Mouse (Mus musculus) gastrocnemius, postnatal 10 days (tissue): Measurements from ENCODE around the gene Pcgf1. TPM values are rescaled to one million over a fixed set of nuclear protein-coding genes. Genes with fewer than 3 reads are reported as not detected.
A peak's percentile ranks its signal among the peaks of the same experiment; 100 is the strongest.

Experiments used
- DNase-seq: peaks from one replicate; pipeline ENCODE4 v3.0.0; 2021; ENCODE audit warnings: mixed read lengths
- total RNA-seq, 2 experiments: library from RNA; stranded (reverse); gene quantifications; 2 replicates each; pipeline ENCODE4 v1.2.3; 2021

Pcgf1 gene
- total RNA-seq, 2 experiments from 2014 or later: 5.5 to 8.5 TPM

- peak; percentile 70 for DNase-seq
These were observed 24.3 kb downstream of the Pcgf1 start for GRCm38 (mm10) chr6:83101688-83102556.

GRCm38 (mm10) chr6:83103130-83103650 is 25.5 kb downstream of the Pcgf1 start:
- no peak for DNase-seq

- no peak for DNase-seq
These were observed 26.5 kb downstream of the Pcgf1 start for GRCm38 (mm10) chr6:83104158-83104557.

- DNase-seq: peak; percentile 88
These were observed 30.1 kb downstream of the Pcgf1 start for GRCm38 (mm10) chr6:83107566-83108400.

DNA sequence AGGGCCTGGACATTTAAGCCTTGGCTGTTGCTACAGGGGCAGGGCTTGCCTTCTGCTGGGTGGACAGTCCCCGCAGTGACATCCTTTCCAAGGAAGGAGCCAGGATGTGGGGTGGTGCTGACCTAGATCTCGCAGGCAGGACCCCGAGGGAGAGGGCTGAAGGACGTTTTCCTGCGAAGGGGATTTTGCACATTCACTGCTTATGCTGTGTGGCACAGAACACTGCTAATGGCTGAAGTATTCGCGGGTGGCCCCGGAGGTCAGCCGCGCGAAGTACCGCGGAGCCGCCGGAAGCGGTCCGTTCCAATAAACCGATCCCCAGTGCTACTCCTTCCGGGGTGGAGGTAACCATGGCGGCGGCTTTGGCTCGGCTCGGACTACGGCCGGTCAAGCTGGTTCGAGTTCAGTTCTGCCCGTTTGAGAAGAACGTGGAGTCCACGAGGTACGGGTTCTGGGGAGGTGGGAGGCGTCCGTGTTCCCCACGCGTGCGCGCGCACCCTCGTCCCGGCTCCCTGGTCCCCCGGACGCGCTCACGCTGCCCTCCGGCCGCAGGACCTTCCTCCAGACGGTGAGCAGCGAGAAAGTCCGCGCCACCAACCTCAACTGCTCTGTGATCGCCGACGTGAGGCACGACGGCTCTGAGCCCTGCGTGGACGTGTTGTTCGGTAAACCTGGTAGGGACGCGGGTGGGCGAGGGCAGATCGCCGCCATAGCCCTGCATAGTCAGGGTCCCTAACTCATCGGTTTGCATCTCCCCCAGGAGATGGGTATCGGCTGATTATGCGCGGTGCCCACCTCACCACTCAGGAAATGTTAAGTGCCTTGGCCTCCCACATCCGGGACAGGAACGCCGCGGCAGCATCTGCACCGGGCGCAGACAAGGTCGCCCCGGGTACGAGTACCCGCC is 31.3 kb downstream of the Pcgf1 start, which contains the start of gene Mrpl53:
Gene Mrpl53 (plus strand): TSS at position 279 of the 907 bp plus-strand sequence.
- peak; percentile 84 for DNase-seq

GRCm38 (mm10) chr6:83111510-83112136 is 34.0 kb downstream of the Pcgf1 start:
- DNase-seq: no peak

DNA sequence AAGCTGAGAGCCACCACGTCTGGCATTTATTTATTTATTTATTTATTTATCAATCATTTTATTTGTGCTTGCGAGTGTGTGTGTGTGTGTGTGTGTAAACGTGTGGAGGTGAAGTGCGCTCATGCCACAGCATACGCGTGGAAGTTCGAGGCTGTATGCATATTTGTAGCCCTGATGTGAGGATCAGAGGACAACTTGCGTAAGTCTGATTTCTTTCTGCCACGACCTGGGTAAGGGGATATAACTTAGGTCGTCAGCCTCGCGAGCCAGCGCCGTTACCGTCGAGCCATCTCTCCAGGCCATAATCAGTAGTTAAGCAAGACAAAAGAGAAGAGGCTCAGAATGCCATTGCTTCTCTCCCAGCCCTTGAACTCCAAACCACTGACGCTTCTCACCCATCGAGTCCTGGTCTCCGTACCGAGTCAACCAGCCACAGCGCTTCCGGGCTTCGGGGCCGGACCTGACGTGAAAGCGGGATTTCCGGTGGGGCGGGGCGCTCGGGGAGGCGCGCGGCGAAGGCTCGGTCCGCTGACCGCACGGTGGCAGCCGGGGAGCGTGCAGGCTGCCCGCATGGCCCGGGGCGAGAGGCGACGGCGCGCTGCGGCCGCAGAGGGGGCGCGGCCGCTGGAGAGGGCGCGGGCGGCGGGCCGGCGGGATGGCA is 37.5 kb downstream of the Pcgf1 start, which contains the start of gene Mogs:
Gene Mogs (plus strand): TSS at position 486 of the 661 bp plus-strand sequence.
- peak; percentile 94 for DNase-seq

DNA sequence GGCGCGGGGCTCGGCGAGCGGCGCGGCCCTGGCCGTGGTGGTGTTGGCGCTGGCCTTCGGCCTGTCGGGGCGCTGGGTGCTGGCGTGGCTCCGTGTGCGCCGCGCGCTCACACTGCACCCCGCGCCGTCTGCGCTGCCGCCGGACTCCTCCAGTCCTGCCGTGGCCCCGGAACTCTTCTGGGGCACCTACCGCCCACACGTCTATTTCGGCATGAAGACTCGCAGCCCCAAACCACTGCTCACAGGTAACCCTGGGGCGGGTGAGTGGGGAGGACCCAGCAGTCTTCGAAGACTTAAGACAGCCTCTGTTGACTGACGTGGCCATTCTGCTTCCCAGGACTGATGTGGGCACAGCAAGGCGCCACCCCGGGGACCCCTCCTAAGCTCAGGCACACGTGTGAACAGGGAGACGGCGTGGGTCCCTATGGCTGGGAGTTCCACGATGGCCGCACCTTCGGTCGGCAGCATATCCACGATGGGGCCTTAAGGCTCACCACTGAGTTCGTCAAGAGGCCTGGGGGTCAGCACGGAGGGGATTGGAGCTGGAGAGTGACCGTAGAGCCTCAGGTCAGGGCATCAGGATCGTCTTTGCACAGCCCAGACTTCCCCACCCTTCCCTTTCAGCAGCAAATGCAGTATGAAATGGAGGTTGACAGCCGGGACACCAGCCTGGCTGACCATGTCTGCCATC is 38.2 kb downstream of the Pcgf1 start:
- no peak for DNase-seq

- no peak for DNase-seq
These were observed 38.9 kb downstream of the Pcgf1 start for GRCm38 (mm10) chr6:83116373-83117164.

DNA sequence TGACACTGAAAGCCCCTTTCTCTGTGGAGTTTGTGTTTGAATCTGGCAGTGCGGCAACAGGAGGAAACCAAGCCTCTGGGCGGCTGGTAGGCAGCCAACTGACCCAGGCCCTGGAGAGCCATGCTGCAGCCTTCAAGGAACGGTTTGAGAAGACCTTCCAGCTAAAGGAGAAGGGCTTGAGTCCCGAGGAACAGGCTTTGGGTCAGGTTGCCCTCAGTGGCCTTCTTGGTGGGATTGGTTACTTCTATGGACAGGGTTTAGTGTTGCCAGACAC is 39.4 kb downstream of the Pcgf1 start:
- DNase-seq: no peak

- no peak for DNase-seq
These were observed 39.9 kb downstream of the Pcgf1 start for GRCm38 (mm10) chr6:83117616-83118015.

DNA sequence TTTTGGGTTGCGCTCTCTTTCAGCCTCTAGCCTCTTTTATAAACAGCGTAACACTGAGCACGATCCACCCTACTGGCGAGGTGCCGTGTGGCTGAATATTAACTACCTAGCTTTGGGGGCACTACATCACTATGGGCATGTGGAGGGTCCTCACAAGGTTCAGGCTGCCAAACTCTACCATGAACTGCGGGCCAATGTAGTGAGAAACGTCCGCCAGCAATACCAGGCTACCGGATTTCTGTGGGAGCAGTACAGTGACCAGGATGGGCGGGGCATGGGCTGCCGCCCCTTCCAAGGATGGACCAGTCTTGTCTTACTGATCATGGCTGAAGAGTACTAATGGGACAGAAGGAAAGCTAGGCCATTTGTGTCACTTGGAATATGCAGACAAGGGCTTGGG is 40.7 kb downstream of the Pcgf1 start:
- DNase-seq: no peak

DNA sequence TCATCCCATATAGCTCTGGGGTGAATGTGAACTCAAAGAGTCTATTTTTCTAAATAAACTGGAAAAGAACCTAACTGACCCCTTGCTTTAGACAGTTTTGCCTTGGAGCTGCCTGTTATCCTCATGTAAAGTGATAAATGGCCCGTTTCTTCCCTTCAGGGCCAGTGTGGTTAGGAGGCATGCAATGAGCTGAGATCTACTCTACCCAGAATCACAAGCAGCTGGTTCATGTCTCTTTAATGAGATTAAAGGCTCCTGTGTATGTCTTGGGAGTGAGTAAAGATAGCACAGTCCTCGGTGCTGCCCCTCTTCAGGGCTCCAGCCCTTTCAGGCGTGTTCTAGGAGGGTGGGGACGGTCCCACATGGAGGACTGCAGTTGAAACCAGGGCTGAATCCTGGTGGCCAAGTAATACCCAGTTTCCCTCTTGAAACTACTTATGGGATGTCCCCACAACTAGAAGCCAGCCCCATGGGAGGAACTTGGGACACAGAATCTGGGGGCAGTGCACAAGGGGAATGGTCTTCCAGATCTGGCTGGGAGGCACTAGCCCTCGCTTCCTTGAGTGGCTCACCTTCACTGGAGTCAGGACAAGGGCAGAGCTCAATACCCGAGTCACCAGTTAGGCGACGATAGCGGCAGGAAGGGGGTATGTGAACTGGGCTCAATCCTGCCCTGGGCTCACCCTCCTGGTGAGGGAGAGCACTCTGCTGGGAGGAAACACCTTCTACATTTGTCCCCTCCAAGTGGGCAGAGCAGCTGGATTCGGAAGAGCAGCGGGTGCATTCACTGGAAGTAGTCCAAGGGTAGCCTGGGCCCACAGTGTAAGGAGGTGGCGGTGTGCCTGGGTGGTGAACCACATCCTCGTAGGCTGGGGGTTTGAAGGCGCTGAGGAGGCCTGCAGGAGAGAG is 41.4 kb downstream of the Pcgf1 start:
- no peak for DNase-seq

DNA sequence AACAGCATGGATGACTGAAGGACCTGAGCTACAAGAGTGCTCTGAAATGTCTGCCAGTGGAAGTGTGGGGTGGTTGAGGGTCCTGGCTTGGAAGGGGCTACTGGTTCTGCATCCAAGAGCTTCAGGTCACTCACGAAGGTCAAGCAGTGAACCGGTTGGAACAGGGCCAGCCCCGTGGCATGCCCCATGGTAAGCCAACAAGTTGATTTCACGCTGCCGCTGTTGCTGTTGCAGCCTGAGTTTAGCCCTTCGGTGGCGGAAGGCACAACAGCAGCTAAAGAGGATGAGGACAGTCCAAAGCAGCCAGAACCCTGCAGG is 42.0 kb downstream of the Pcgf1 start:
- no peak for DNase-seq

GRCm38 (mm10) chr6:83120930-83121862 is 43.5 kb downstream of the Pcgf1 start, which contains the start of gene Wbp1:
Wbp1 (minus strand) TSS chr6:83121559.
- DNase-seq: peak; percentile 77

DNA sequence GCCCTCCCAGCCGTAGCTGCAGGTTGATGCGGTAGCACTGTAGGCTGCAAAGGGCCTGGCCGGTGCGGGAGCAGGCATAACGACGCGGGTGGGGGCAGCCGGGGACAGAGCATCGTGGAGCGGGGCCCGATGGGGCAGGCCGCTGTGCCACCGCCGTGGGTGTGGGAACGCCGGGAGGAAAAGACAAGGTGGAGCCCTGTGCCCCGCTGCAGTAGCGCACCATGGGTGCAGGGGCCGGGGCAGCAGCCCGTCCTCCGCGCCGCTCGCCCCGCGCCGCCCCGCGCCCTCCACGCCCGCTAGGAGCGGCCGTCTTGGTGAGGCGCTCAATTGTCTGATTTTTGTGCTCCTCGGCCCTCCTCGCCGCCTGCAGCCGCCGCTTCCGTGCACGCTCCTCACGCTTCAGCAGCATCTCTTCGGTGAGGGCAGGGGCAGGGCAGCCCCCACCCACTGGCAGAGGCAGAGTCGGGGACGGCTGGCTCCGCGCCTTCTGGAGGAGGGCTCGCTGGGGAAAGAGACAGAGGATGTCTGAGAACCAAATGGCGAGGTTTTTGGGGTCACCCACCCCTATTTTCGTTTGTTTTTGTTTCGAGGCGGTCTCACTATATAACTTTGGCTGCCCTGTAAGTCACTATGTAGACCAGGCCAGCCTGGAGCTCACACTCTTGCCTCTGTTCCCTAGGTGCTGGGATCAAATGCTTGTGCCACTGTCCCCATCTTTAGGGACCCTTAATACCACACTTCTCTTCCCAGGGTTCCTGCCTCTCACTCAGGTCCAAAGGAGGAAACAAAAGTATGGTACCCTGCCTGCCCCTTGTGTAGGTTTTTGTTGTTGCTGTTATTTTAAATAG is 44.4 kb downstream of the Pcgf1 start:
- peak; percentile 64 for DNase-seq
